Mouse (Mus musculus): ENCODE results near the gene Vdr.
"Not testable (repeated sequence)": the region's sequence is repeated elsewhere in the genome, so short reads cannot be mapped to it uniquely, and the experiment has no call there.

The Vdr gene

GRCm38 (mm10) chr15:97878696-97879328 lies 31.6 kb downstream of the Vdr start:
- DNase-seq = peak in 1 of 2 experiments; percentile 44

DNA sequence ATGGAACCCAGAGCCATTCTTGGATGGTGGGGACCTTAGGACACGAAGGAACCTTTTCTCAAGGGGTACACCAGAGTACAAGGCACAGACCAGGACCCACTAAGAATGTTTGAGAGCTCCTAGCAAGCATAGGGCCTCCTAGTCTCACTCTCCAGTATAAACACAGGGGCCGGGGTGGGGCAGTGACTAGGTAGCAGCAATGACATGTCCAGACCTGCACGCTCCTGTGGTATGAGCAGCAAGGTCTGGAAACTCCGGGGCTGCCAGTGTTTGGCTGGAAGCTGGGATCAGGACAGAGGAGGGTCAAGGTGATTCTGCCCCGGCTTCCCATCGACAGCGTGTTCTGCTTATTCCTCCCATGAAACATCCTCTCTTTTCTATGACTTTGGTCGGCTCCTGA lies 34.6 kb downstream of the Vdr start:
- DNase-seq = no peak

DNA sequence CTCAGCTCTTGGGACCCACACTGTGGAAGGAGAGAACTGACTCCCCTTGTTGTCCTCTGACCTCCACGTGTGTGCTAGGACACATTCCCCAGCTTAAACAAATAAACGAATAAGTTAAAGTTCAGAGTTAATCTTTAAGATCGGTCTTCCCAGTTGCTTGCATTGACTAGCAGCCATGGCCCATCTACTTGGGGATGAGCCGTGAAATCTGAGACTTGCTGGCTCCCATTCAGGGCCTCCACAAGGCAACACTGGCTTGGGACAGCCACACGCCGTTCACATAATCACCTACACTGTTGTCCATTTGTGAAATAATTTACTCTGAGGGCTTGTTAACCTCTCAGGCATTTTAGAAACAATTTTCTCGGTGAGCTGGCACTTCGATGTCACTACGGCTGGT lies 36.7 kb downstream of the Vdr start:
- DNase-seq = no peak

DNA sequence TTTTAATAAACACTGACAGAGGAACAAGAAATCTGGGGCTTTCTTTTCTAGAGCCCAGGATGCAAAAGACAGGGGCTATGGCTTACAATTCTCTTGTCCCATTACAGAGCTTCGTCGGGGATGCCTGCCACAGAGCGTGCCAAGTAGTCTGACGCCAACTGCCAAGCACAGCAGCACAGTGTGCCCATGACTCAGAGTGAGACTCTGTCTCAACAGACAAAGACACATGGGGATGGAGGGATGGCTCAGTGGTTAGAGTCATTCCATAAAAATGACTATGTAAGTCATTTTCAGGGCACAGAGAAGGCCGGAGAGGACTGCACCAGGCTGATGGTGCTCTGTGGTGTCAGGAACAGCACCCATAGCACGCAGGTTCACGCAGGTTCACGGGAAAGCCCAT lies 38.3 kb downstream of the Vdr start:
- DNase-seq = no peak

DNA sequence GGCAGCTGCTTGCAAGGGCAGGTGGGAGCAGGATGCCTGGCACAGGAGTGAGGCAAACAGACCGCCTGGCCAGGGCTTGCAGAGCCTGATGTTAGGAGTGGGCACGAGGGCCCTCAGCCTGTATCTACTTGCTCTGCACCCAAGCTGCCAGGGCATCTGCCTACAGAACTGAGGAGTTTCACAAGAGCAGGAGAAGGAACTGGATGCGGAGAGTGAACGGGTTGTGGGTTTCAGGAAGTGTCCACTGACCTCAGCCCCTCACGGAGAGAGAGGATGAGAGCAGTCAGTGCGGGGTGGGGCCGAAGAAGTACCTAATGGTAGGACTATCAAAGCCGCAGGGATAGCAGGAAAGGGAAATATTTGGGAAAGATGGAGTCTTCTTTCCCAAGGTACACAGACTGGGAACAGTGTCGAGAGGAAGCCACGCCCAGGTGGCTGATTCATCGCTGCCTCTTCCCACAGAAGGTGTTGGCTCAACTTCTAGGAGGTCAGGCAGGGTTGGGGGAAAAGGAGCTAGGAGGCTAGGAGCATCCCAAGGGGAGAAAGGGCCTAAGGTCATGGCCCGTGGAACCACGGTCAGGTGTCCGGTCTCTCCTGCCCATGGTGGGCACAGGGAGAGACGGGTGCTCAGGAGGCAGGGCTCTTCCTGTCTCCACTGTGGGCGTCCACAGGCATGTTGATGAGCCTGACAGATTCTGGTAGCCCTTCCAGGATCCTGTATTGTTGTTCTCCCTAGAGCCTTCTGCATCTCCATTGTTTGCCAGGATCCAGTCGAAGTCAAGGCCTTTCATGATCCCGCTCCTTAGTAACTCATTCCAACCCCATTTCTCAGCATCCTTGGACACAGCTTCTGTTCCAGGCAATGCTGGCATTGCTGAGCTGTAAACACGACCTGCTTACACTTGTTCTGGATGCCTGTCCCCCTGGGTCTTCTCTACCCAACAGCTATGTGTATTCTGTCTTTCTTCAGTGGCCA lies 39.1 kb downstream of the Vdr start:
- no peak for DNase-seq

- DNase-seq = not testable (repeated sequence)
Measured at GRCm38 (mm10) chr15:97870116-97870515, 40.3 kb downstream of the Vdr start.

- no peak for DNase-seq
Measured at GRCm38 (mm10) chr15:97868985-97869384, 41.4 kb downstream of the Vdr start.

DNA sequence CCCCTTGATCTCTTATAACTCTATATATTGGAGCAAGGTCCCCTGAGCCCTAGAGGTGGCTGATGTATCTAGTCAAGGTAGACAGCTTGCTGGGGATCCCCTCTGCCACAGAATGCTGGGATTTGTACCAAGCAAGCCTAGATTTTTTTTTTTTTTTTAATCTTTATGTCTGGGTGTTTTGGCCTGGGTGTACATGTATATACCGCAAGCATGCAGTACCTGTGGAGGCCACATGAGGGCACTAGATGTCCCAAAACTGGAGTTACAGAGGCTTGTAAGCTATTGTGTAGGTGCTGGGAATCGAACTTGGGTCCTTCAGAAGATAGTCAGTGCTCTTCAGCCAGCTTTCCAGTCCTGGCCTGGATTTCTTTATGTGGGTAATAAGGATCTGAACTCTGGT lies 44.4 kb downstream of the Vdr start:
- no peak for DNase-seq

DNA sequence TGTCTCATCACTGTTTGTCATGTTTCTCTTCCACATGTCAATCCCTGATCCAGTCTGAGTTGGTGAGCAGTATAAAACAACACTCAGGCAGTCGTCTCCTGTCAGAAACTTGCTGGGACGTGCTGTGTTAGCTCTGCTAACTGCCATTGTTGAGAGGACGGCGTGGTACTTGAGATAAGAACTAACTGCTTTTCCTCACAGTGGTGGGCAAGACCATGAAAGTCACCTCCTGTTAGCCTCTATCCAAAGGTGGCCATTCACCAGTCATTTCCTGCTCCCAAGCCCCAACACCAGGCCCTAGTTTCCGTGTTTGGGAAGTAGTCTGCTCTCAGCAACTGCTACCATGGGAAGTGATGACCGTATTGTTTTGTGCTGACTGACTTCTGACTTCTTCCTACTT lies 45.3 kb downstream of the Vdr start:
- no peak for DNase-seq

DNA sequence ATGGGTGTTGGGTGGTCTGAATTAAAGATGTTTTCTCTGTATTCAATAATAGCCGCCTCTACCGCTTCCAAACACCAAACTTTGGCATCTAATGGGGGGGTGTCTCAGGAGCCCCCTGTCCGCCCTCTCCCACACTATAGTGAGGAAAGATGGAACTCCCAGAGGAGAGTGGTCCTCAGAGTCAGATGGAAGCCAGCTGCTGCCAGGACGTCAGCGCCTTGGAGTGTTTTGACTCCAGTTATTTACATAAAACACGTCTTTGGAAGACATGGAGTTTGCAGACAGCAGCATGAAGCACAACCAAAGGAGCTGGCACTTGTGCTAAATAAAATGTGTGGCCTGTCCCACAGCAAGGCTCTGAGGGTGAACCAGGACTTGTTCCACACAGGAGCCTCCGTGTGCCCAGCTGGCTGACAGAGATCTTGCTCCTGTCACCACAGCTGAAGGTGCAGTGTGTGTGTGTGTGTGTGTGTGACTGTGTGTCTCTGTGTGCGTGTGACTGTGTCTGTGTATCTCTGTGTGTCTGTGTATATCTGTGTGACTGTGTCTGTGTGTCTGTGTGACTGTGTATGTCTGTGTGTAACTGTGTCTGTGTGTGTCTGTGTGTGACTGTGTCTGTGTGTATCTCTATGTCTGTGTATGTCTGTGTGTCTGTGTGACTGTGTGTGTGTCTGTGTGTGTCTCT lies 45.9 kb downstream of the Vdr start:
- no peak for DNase-seq

GRCm38 (mm10) chr15:97863494-97863881 lies 46.9 kb downstream of the Vdr start:
- no peak for DNase-seq

GRCm38 (mm10) chr15:97862881-97863493 lies 47.4 kb downstream of the Vdr start:
- no peak for DNase-seq

DNA sequence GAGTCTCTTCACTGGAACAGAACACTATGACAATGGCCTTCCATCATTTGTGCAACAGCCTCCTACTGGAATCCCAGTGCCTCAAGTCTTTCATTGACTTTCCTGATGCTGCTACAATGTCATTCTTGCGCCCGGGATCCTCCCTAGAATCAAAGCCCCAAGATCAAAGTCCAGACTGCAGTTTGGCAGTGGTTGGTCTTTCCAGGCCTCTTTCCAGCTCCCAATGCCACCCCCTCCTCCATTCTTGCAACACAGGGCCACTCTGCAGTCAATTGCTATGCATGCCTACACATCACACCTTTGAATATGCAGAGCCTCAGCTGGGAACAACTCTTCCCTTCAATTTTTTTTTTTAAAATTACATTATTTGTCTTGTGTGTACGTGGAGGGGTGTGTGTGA lies 50.1 kb downstream of the Vdr start:
- DNase-seq = peak; percentile 54 to 58

- DNase-seq = no peak
Measured at GRCm38 (mm10) chr15:97858431-97858830, 52.0 kb downstream of the Vdr start.

DNA sequence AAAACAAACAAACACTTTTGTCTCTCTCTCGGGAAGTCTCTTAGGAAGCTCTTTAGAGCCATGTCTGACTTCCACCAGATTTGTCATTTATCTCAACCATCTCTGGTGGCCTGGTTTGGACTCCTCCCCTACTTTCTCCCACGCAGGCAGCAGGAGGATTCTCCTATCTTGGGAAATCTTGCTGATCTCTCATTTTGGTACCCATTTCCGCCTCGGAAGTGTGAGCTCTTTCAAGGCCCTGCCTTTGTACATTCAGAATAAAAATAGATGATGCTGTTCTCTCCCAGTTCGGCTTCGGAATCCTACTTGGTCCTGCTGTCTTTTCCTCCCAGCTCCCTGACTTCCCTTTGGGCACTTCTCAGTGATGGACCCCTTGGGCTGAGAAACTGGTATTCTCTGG lies 55.9 kb downstream of the Vdr start:
- DNase-seq = no peak

GRCm38 (mm10) chr15:97854059-97854458 lies 56.4 kb downstream of the Vdr start:
- DNase-seq = no peak

GRCm38 (mm10) chr15:97852291-97852690 lies 58.1 kb downstream of the Vdr start:
- DNase-seq = no peak

GRCm38 (mm10) chr15:97851011-97851410 lies 59.4 kb downstream of the Vdr start:
- DNase-seq = no peak

- no peak for DNase-seq
Measured at GRCm38 (mm10) chr15:97850441-97850840, 60.0 kb downstream of the Vdr start.

- peak; percentile 86 to 94 for DNase-seq
Measured at GRCm38 (mm10) chr15:97849116-97849911, 61.1 kb downstream of the Vdr start.

DNA sequence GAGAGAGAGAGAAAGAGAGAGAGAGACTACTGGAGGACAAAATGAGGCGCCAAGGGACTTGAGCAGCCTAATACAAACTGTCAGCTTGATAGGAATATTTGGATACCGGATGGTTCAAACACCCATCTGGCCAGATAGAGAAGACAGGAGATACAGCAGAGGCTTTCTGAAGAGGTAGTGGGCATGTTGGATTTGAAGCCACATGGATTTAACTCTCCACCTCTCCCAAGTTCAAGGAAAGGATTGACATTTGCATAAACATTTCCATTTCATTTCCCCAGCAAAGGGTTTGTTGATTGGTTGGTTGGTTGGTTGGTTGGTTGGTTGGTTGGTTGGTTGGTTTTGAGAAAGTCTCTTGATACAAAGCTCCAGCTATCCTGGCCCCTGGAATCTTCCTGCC lies 62.6 kb downstream of the Vdr start:
- DNase-seq = no peak

- DNase-seq = no peak
Measured at GRCm38 (mm10) chr15:97847285-97847684, 63.1 kb downstream of the Vdr start.
